Mouse (Mus musculus) neural tube, embryonic 13.5 days (tissue): ENCODE results near the gene Naa38. TPM values are rescaled to one million over a fixed set of nuclear protein-coding genes. Genes with fewer than 3 reads are reported as not detected.
"Not testable (repeated sequence)": the region's sequence is repeated elsewhere in the genome, so short reads cannot be mapped to it uniquely, and the experiment has no call there.

Source experiments
- ATAC-seq: fragments of 200-750 bp; cut with Nextera tagmentation; 2 replicates; pipeline ENCODE4 v1.8.0; 2017; ENCODE audit warnings: low read depth, mild to moderate bottlenecking, moderate TSS enrichment, moderate library complexity
- H3K27ac ChIP-seq: fragments of 300-500 bp; sonication (generic); replicated peaks from 2 replicates; pipeline ENCODE4 v1.5.1; 2015; ENCODE audit warnings: moderate library complexity, mild to moderate bottlenecking, inconsistent platforms
- H3K27me3 ChIP-seq: fragments of 300-500 bp; sonication (generic); 2 replicates; pipeline ENCODE4 v1.6.1; 2015; ENCODE audit warnings: mild to moderate bottlenecking, inconsistent platforms
- H3K36me3 ChIP-seq: fragments of 300-500 bp; sonication (generic); 2 replicates; pipeline ENCODE4 v1.6.1; 2015; ENCODE audit warnings: mild to moderate bottlenecking, inconsistent platforms
- H3K4me1 ChIP-seq: fragments of 300-500 bp; sonication (generic); replicated peaks from 2 replicates; pipeline ENCODE4 v1.6.1; 2015; ENCODE audit warnings: inconsistent platforms
- H3K4me2 ChIP-seq: fragments of 300-500 bp; sonication (generic); 2 replicates; pipeline ENCODE4 v1.6.1; 2015; ENCODE audit warnings: inconsistent platforms, mild to moderate bottlenecking, moderate library complexity
- H3K4me3 ChIP-seq: fragments of 300-500 bp; sonication (generic); 2 replicates; pipeline ENCODE4 v1.5.1; 2015; ENCODE audit warnings: mild to moderate bottlenecking, inconsistent platforms
- H3K9ac ChIP-seq: fragments of 300-500 bp; sonication (generic); 2 replicates; pipeline ENCODE4 v1.6.1; 2015; ENCODE audit warnings: moderate library complexity, mild to moderate bottlenecking, inconsistent platforms
- H3K9me3 ChIP-seq: fragments of 300-500 bp; sonication (generic); 2 replicates; pipeline ENCODE4 v1.6.1; 2016; ENCODE audit warnings: inconsistent platforms
- WGBS: fragments of 180-500 bp; shearing (Covaris S2); methylation state at CpG from one replicate; pipeline ENCODE4 v1.1.7; 2015; 5-methylcytosine and 5-hydroxymethylcytosine counted together
- polyA plus RNA-seq: library from polyadenylated mRNA; unstranded; fragments of >200 nt; fragmentation: Nextera tagmentation; extraction: Ambion mirVana; gene quantifications from 2 replicates; pipeline ENCODE4 v1.2.1, GENCODE M21; 2015

Naa38 gene
- polyA plus RNA-seq, 1 experiment from 2014 or later = 117 TPM

GRCm38 (mm10) chr11:69377766-69378165 is 17.5 kb upstream of the Naa38 start:
- H3K4me3 ChIP-seq = no peak overlapping the region
- 0 out of 2 replicates have a peak, but pooled peaks cover 16% of the 10 kb centered on the region for H3K36me3 ChIP-seq
- H3K27ac ChIP-seq = no peak overlapping the region
- H3K9ac ChIP-seq = no peak overlapping the region
- H3K27me3 ChIP-seq = no peaks in the 10 kb centered on the region
- H3K4me1 ChIP-seq = no peaks in the 10 kb centered on the region
- 85% methylated on average over 3 of the region's 3 CpGs for WGBS
- H3K4me2 ChIP-seq = no peak overlapping the region
- ATAC-seq = no peak
- H3K9me3 ChIP-seq = no peaks in the 10 kb centered on the region

GRCm38 (mm10) chr11:69379600-69379999 is 15.7 kb upstream of the Naa38 start:
- ATAC-seq = no peak
- Histone ChIP-seq H3K27me3 (no peaks in the 10 kb centered on the region), H3K9ac (no peak overlapping the region), H3K4me2 (no peak overlapping the region), H3K36me3 (0 out of 2 replicates have a peak, but pooled peaks cover 4% of the 10 kb centered on the region), H3K4me3 (no peak overlapping the region), H3K4me1 (no peaks in the 10 kb centered on the region), H3K9me3 (no peaks in the 10 kb centered on the region), H3K27ac (no peak overlapping the region)
- 83% methylated on average over 3 of the region's 3 CpGs for WGBS

DNA sequence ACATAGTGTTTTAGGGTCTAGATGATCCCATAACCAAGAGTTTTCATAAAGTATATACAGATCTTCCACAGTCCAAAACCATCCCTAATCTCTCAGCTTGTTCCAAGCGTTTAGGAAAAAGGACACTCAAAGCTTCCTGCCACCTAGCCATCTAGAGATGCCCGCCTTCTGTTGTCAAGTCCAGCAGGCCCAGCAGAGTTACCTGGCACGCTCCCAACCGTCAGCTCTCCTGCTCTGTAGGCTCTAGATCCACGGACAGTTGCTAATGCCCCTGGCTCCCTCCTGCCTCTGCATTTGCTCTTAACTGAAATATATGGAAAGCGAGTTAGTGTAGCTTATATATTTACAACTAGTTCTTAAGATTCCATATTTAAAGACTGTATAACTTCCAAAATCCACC is 13.9 kb upstream of the Naa38 start:
- Histone ChIP-seq H3K4me3 (no peak overlapping the region), H3K27me3 (no peaks in the 10 kb centered on the region), H3K4me2 (no peak overlapping the region), H3K9me3 (no peaks in the 10 kb centered on the region), H3K4me1 (no peaks in the 10 kb centered on the region), H3K36me3 (no peaks in the 10 kb centered on the region), H3K27ac (no peak overlapping the region), H3K9ac (no peak overlapping the region)
- WGBS = 88% methylated on average over 6 of the region's 6 CpGs
- no peak for ATAC-seq

DNA sequence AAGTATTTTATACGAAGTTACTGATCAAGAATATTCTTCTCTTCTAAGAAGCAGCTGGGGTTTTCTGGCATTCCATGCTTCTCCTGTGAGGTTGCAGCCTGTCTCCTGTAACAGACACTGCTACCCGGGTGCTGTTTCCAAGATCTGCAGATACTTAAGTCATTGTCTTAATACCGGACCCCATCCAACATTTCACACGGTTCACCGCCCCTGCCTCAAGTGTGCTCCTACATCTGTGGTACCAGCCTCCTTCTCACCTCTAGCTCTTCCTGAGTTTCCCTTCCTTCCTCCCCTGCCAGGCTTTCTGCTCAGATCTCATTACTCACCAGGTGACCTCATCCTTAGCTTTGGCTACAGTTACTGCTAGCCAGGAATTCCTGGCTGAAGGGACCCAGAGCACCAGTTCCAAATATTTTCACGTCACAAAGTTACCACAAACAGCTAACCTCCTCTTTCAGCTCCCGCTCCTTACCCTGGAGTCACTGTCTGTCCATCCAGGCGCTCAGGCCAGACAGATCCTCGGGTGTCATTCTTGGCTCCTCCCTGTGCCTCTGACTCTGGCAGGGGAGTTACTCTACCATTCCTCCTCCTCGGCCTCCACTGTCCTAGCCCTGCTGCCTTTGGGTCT is 12.7 kb upstream of the Naa38 start:
- Histone ChIP-seq H3K4me3 (no peak overlapping the region), H3K4me2 (no peak overlapping the region), H3K27me3 (no peaks in the 10 kb centered on the region), H3K9ac (0 out of 2 replicates have a peak overlapping the region, but pooled peaks have one; percentile 31), H3K36me3 (no peaks in the 10 kb centered on the region), H3K9me3 (no peaks in the 10 kb centered on the region), H3K27ac (no peak overlapping the region), H3K4me1 (no peaks in the 10 kb centered on the region)
- 73% methylated on average over 10 of the region's 10 CpGs for WGBS
- ATAC-seq = no peak

GRCm38 (mm10) chr11:69384979-69385378 is 10.3 kb upstream of the Naa38 start:
- Histone ChIP-seq H3K4me3 (no peak overlapping the region), H3K36me3 (no peaks in the 10 kb centered on the region), H3K4me1 (0 out of 2 replicates have a peak, but pooled peaks cover 7% of the 10 kb centered on the region), H3K27me3 (no peaks in the 10 kb centered on the region), H3K9me3 (no peaks in the 10 kb centered on the region), H3K4me2 (no peak overlapping the region), H3K9ac (no peak overlapping the region), H3K27ac (no peak overlapping the region)
- 84% methylated on average over 6 of the region's 6 CpGs for whole genome bisulfite sequencing
- no peak for ATAC-seq

- no peak overlapping the region for H3K4me2 ChIP-seq
- H3K9me3 ChIP-seq = no peaks in the 10 kb centered on the region
- no peak overlapping the region for H3K9ac ChIP-seq
- H3K27ac ChIP-seq = no peak overlapping the region
- no peak for ATAC-seq
- WGBS = 86% methylated on average over 7 of the region's 7 CpGs
- H3K4me3 ChIP-seq = no peak overlapping the region
- H3K4me1 ChIP-seq = 0 out of 2 replicates have a peak, but pooled peaks cover 10% of the 10 kb centered on the region
- no peaks in the 10 kb centered on the region for H3K36me3 ChIP-seq
- H3K27me3 ChIP-seq = no peaks in the 10 kb centered on the region
Measured at GRCm38 (mm10) chr11:69386758-69387157, 8.5 kb upstream of the Naa38 start.

DNA sequence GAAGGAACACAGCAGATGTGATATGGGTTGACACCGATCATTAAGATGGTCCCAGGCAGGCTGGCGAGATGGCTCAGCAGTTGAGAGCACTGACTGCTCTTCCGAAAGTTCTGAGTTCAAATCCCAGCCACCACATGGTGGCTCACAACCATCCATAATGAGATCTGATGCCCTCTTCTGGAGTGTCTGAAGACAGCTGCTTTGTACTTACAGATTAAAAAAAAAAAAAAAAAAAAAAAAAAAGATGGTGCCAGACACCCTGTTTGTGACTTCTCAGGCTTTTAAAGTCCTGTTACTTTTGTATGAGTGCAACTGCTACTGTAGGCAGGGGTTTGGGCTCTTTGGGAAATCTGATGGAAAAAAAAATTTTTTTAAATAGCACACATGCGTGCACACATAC is 6.6 kb upstream of the Naa38 start:
- WGBS = 94% methylated on average over 4 of the region's 4 CpGs
- Histone ChIP-seq H3K4me3 (no peak overlapping the region), H3K9ac (no peak overlapping the region), H3K9me3 (no peaks in the 10 kb centered on the region), H3K4me1 (0 out of 2 replicates have a peak, but pooled peaks cover 10% of the 10 kb centered on the region), H3K4me2 (no peak overlapping the region), H3K27ac (no peak overlapping the region), H3K36me3 (0 out of 2 replicates have a peak, but pooled peaks cover 4% of the 10 kb centered on the region), H3K27me3 (no peaks in the 10 kb centered on the region)
- ATAC-seq = no peak

- H3K36me3 ChIP-seq = 0 out of 2 replicates have a peak, but pooled peaks cover 4% of the 10 kb centered on the region
- H3K4me3 ChIP-seq = no peak overlapping the region
- H3K9ac ChIP-seq = no peak overlapping the region
- no peak for ATAC-seq
- no peak overlapping the region for H3K27ac ChIP-seq
- 64% methylated on average over 14 of the region's 14 CpGs for WGBS
- no peaks in the 10 kb centered on the region for H3K9me3 ChIP-seq
- no peaks in the 10 kb centered on the region for H3K27me3 ChIP-seq
- no peak overlapping the region for H3K4me2 ChIP-seq
- peaks cover 16% of the 10 kb centered on the region for H3K4me1 ChIP-seq
Measured at GRCm38 (mm10) chr11:69389531-69390399, 5.5 kb upstream of the Naa38 start.

DNA sequence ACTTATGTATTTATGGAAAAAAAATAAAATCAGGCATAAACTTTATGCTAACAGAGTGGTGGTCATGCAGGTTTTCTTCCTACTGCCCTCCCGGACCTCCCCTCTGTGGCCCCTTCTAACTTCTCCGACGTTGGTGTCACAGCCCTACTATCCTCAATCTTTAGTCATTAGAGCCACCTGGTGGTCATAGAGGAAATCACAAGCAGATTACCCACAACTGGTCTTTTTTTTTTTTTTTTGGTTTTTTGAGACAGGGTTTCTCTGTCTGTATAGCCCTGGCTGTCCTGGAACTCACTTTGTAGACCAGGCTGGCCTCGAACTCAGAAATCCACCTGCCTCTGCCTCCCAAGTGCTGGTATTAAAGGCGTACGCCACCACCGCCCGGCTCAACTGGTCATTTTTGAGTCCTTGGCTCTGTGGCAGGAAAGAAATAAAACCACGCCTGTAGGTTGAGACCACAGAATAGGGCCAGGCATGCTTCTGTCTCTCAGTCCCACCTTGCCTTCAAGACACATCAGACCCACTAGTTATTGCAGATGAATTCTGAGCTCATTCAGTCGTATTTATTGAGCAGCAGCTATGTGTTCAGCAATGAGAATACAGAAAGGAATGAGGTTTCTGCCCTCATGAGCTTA is 4.8 kb upstream of the Naa38 start:
- H3K4me3 ChIP-seq = no peak overlapping the region
- WGBS = 50% methylated on average over 10 of the region's 10 CpGs
- peaks cover 16% of the 10 kb centered on the region for H3K4me1 ChIP-seq
- H3K9ac ChIP-seq = no peak overlapping the region
- H3K9me3 ChIP-seq = no peaks in the 10 kb centered on the region
- ATAC-seq = no peak
- H3K36me3 ChIP-seq = 0 out of 2 replicates have a peak, but pooled peaks cover 4% of the 10 kb centered on the region
- no peaks in the 10 kb centered on the region for H3K27me3 ChIP-seq
- H3K4me2 ChIP-seq = no peak overlapping the region
- H3K27ac ChIP-seq = no peak overlapping the region

DNA sequence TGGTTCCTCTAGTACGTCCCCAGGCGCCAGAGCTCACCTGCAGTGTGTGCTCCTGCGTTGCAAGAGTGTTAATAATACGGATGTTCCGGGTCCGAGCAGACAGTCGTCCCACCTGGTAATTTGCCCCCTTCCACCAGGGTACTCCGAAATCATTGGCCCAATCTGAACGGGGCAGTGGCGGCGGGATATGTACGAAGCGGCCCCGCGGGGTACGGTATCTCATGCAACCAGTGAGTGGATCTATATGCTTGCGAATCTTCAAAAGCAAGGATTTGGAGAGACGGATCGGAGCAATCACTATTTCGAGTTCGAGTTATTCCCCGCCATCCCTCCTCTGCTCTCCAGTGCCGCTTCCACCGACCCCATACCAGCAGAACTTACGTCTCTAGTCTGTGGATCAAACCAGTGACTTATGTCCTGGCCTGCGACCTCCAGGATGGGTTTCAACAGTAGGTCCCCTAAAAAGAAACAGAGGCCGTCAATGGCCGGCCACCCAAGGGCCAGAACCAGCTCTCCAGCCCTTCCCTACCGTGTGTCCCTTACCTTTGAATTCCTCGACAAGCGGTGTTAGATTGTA is 608 bp upstream of the Naa38 start:
- 2% methylated on average over 31 of the region's 31 CpGs for WGBS
- Histone ChIP-seq H3K36me3 (peaks cover 21% of the 10 kb centered on the region), H3K4me2 (peak overlapping the region; percentile 80), H3K4me3 (peak overlapping the region; percentile 54), H3K27ac (peak overlapping the region; percentile 97), H3K9ac (peak overlapping the region; percentile 83), H3K4me1 (peaks cover 40% of the 10 kb centered on the region)
- not testable (repeated sequence) for H3K9me3 ChIP-seq, H3K27me3 ChIP-seq
- peak; percentile 32; the same call in 1 of the 2 replicates for ATAC-seq

DNA sequence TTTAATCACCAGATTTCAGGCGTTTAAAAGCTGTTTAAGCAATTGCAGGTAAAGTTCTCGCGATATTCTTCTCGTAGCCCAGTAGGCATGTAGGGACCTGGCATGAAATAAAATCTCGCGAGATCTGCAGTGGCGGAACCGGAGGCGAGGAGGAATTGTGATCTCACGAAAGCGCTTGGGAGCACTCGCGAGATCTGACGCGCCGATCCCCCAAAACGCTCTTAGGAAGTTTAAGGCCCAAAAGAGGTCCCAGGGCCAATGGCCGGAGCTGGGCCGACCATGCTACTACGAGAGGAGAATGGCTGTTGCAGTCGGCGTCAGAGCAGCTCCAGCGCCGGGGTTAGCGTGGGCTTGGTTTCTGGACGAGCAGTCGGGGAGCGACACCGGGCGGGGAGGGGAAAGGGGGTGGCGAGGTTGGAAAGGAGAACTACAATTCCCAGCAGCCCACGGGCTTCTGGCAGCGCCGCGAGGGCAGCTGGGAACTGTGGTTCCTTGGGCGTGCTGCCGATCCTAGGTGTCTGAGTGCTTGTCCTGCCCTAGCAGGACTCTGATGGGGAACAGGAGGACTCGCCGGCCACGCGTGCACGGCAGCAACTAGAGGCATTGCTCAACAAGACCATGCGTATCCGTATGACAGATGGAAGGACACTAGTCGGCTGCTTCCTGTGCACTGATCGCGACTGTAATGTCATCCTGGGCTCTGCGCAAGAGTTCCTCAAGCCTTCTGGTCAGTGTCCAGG is 517 bp downstream of the Naa38 start:
- Histone ChIP-seq H3K4me3 (peak overlapping the region; percentile 54), H3K9me3 (no peaks in the 10 kb centered on the region), H3K27me3 (peaks cover 12% of the 10 kb centered on the region), H3K27ac (peak overlapping the region; percentile 97), H3K4me2 (peak overlapping the region; percentile 80), H3K36me3 (peaks cover 32% of the 10 kb centered on the region), H3K4me1 (peaks cover 34% of the 10 kb centered on the region), H3K9ac (peak overlapping the region; percentile 83)
- ATAC-seq = peak; percentile 90
- WGBS = under 1% methylated on average over 48 of the region's 48 CpGs
